In the genomic region with DNA sequence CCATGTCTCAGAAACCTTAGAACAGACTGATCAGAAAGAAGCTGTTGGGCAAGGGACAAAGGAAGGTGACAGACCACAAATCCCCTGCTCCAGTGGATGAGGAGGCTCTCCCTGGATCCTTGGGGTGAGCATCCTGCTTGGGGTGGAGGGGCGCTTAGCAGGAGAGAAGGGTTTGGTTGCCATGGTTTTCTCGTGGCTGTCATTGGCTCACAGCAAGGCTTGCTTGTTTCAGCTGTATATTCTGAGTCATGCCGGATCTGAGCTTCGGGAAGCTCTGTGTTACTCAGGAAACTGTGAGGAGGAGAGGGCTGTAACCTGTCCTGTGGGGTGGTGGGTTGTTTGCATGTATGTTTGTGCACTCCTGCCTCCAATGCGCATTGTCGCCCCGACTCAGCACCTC, we compare ENCODE assay signal across 20 mouse cellular contexts. TPM values are rescaled to one million over a fixed set of nuclear protein-coding genes. Genes with fewer than 3 reads are reported as not detected.
DNase-seq lines count a peak whose midpoint lies in the region; TF ChIP-seq lines count a peak whose summit lies in the region.
"Had no signal": no experiment of that assay in that cellular context is flagged by ENCODE, and none has a peak within 500 bp of the region (broad histone marks: within the 10 kb centered on the region; RNA-seq: fewer than 3 reads in every experiment).

No protein-coding gene starts in this region.

- DNase-seq in frontal cortex, postnatal 10 days (ENCODE audit: low spot score in 2 of 2): peak; percentile 42 to 55
- DNase-seq in frontal cortex, postnatal 14 days (ENCODE audit: low spot score in 2 of 2): no peak
- peak; percentile 47 to 57 for DNase-seq in left cerebral cortex, postnatal 36 days (ENCODE audit: low spot score in 2 of 2)
- DNase-seq in left cerebral cortex, adult 11 months (ENCODE audit: low spot score): no peak
- DNase-seq in right cerebral cortex, postnatal 25 days: peak; percentile 54
- DNase-seq in kidney, adult 11 months: no peak
- DNase-seq: adrenal gland, postnatal 36 days; cerebellum, postnatal 10 days; heart, postnatal 10 days; kidney, adult 2 months; kidney, postnatal 25 days; lung, postnatal 10 days; retina, postnatal 1 day had no signal

- TF ChIP-seq CTCF in cortical plate, adult 2 months (IDR thresholded peaks at IDR 0.05; ENCODE audit: extremely low read depth, insufficient read depth, low read length): no peak

- H3K4me1 ChIP-seq in cortical plate, adult 2 months (ENCODE audit: control insufficient read depth, insufficient read depth, low read length): peaks cover 9% of the 10 kb centered on the region
- H3K4me1 ChIP-seq: hindbrain, embryonic 15.5 days; limb, embryonic 15.5 days; neural tube, embryonic 15.5 days had no signal

- intact Hi-C loops in left cerebral cortex, postnatal 36 days (cut with DNase I): no loop called here

- H3K4me3 ChIP-seq in cortical plate, adult 2 months (ENCODE audit: insufficient read depth, low read length): no peak overlapping the region
- H3K4me3 ChIP-seq: heart, embryonic 10.5 days; hindbrain, embryonic 15.5 days; limb, embryonic 15.5 days; myocyte; neural tube, embryonic 15.5 days had no signal

- H3K27ac ChIP-seq in cortical plate, adult 2 months (ENCODE audit: insufficient read depth, low read length): 0 out of 2 replicates have a peak overlapping the region, but pooled peaks have one; percentile 7
- H3K27ac ChIP-seq: heart, embryonic 10.5 days; hindbrain, embryonic 15.5 days; limb, embryonic 15.5 days; neural tube, embryonic 15.5 days had no signal

- no peak for TF ChIP-seq POLR2A in cortical plate, adult 2 months (IDR thresholded peaks at IDR 0.05; ENCODE audit: extremely low read depth, insufficient read depth, low read length)

RNA-seq across cellular contexts. Expression of a gene that starts 23.8 kb away (rescaled TPM):
- total RNA-seq in left cerebral cortex, postnatal 36 days (2021): 100 to 1,000 TPM; 102 to 115 TPM
- polyA plus RNA-seq in cortical plate, adult 2 months (2012; rRNA removed): 56.5 and 58.4 TPM in 2 replicates
- total RNA-seq: heart, postnatal 10 days; megakaryocyte, adult 5-6 weeks had no signal

Comparison
In these comparisons a context has a peak if more than half of its experiments do, and no peak if none do; other contexts are left out.
1. DNase-seq: peak in frontal cortex, postnatal 10 days (2 of 2), left cerebral cortex, postnatal 36 days (2 of 2) and right cerebral cortex, postnatal 25 days (single experiment); none in frontal cortex, postnatal 14 days (0 of 2), left cerebral cortex, adult 11 months (single experiment) and kidney, adult 11 months (single experiment).